ENCODE assay signal across 9 mouse cellular contexts in the genomic region with DNA sequence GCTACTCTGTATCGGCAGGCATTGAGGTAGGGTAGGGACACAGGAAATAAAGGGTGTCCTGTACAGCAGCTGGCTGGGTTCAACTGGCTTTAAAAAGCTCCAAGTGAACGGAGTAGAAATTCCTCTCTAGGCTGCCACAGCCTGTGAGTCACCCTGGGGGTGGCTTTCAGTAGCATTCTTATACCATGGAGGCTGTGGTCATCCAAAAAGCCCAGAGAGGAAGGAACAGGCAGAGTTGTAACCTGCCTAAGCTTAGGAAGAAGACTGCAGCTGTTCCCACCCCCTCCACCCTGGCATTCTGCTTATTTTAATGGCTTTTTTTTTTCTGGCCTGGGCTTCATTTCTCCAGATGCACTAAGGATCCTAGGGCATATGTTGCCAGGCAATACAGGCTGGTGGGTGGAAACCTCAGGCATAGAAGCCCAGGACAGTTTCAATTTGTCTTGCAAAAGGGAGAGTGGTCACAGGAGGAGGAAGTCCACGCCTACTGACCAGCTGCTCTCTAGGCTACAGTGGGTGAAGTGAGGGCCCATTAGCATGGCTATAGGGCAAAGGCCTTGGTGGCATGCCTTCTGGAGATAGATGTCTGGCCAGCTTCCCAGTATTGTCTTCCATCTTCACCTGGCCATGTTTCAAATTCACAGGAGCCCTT. TPM values are rescaled to one million over a fixed set of nuclear protein-coding genes. Genes with fewer than 3 reads are reported as not detected.
DNase-seq lines count a peak whose midpoint lies in the region; ATAC-seq lines count a peak whose summit lies in the region.
"Had no signal": no experiment of that assay in that cellular context is flagged by ENCODE, and none has a peak within 500 bp of the region (broad histone marks: within the 10 kb centered on the region; RNA-seq: fewer than 3 reads in every experiment).

No protein-coding gene starts in this region.

- H3K4me1 ChIP-seq in hindbrain, embryonic 12.5 days, result 0 out of 2 replicates have a peak, but pooled peaks cover 2% of the 10 kb centered on the region
- H3K4me1 ChIP-seq: liver, embryonic 13.5 days had no signal

- no peaks in the 10 kb centered on the region for H3K9me3 ChIP-seq in hindbrain, embryonic 12.5 days (replicated peaks)
- H3K9me3 ChIP-seq: liver, embryonic 13.5 days had no signal

- peak; percentile 35; the same call in 1 of the 2 replicates for ATAC-seq in hindbrain, embryonic 12.5 days (ENCODE audit: low FRiP score)

- H3K27me3 ChIP-seq in hindbrain, embryonic 12.5 days, result no peaks in the 10 kb centered on the region
- H3K27me3 ChIP-seq: liver, embryonic 13.5 days had no signal

- H3K9ac ChIP-seq in hindbrain, embryonic 12.5 days, result no peak overlapping the region
- H3K9ac ChIP-seq: liver, embryonic 13.5 days had no signal

- no peaks in the 10 kb centered on the region for H3K36me3 ChIP-seq in hindbrain, embryonic 12.5 days
- H3K36me3 ChIP-seq: liver, embryonic 13.5 days had no signal

- H3K4me3 ChIP-seq in hindbrain, embryonic 12.5 days, result no peak overlapping the region
- H3K4me3 ChIP-seq: liver, embryonic 13.5 days had no signal

- no peak overlapping the region for H3K4me2 ChIP-seq in hindbrain, embryonic 12.5 days (replicated peaks)
- H3K4me2 ChIP-seq: liver, embryonic 13.5 days had no signal

- WGBS in hindbrain, embryonic 12.5 days, result 53% methylated on average over 3 of the region's 3 CpGs

- no peak overlapping the region for H3K27ac ChIP-seq in hindbrain, embryonic 12.5 days
- H3K27ac ChIP-seq: liver, embryonic 13.5 days had no signal

- peak; percentile 3 to 46 for DNase-seq in adrenal gland, postnatal 36 days
- DNase-seq in adrenal gland, adult 18-20 months (ENCODE audit: low spot score in 2 of 2), result no peak
- DNase-seq in layer of hippocampus, adult 9-11 months, result peak; percentile 21
- DNase-seq in layer of hippocampus, postnatal 25 days (ENCODE audit: extremely low spot score in 1 of 2, low spot score in 1 of 2), result no peak
- peak; percentile 83 for DNase-seq in adipocyte (ENCODE audit: low spot score)
- no peak for DNase-seq in spleen, postnatal 14 days (ENCODE audit: low spot score in 2 of 2)
- no peak for DNase-seq in gastrocnemius, postnatal 10 days
- DNase-seq: liver, embryonic 13.5 days had no signal

RNA-seq across cellular contexts. Expression of a gene that starts 57.1 kb away (rescaled TPM):
- total RNA-seq in adrenal gland, postnatal 36 days (2021), result 1 to 10 TPM in 1 of 2 experiments, under 1 TPM in 1; 0.79 to 1.6 TPM
- total RNA-seq in adrenal gland, adult 18-20 months (2021), result 1 to 10 TPM in 1 of 2 experiments, under 1 TPM in 1; 0.93 to 1.2 TPM
- total RNA-seq in layer of hippocampus, postnatal 25 days (2021), result 10 to 100 TPM; 21.6 to 25.9 TPM
- polyA plus RNA-seq in hindbrain, embryonic 12.5 days (2016; fragmentation: Nextera tagmentation; extraction: Ambion mirVana), result 0.85 and 1.1 TPM in 2 replicates
- 1 to 10 TPM in 1 of 2 experiments, under 1 TPM in 1; 0.31 to 2.6 TPM for total RNA-seq in gastrocnemius, postnatal 10 days (2021)

Comparison
In these comparisons a context has a peak if more than half of its experiments do, and no peak if none do; other contexts are left out.
1. DNase-seq: peak in adrenal gland, postnatal 36 days (2 of 2), layer of hippocampus, adult 9-11 months (single experiment) and adipocyte (single experiment); none in adrenal gland, adult 18-20 months (0 of 2), layer of hippocampus, postnatal 25 days (0 of 2), spleen, postnatal 14 days (0 of 2) and gastrocnemius, postnatal 10 days (single experiment).
2. RNA of a gene that starts 57.1 kb away (total RNA-seq): 21.6 to 25.9 TPM in layer of hippocampus, postnatal 25 days; 0.31 to 2.6 TPM in gastrocnemius, postnatal 10 days, 0.79 to 1.6 TPM in adrenal gland, postnatal 36 days and 0.93 to 1.2 TPM in adrenal gland, adult 18-20 months; every median in the first group is over 4 times any median in the second.